Mouse (Mus musculus): ENCODE data around the gene Lrrc25. TPM values are rescaled to one million over a fixed set of nuclear protein-coding genes. Genes with fewer than 3 reads are reported as not detected.

Gene Lrrc25
- polyA plus RNA-seq, 1 experiment from 2014 or later, result 1.3 TPM

GRCm38 (mm10) chr8:70600473-70601270 is 15.3 kb upstream of the Lrrc25 start:
- ATAC-seq (ENCODE audit: insufficient number of reproducible peaks, insufficient read depth, low FRiP score, low read depth), result no peak
- H3K9ac ChIP-seq (ENCODE audit: low read length), result peak overlapping the region; percentile 34; the same call in 1 of the 2 replicates
- WGBS, result 25% methylated on average over 9 of the region's 10 CpGs

GRCm38 (mm10) chr8:70601271-70601649 is 14.7 kb upstream of the Lrrc25 start:
- peak overlapping the region; percentile 34; the same call in 1 of the 2 replicates for H3K9ac ChIP-seq (ENCODE audit: low read length)

More at GRCm38 (mm10) chr8:70600473-70601270, 15.3 kb upstream of the Lrrc25 start:
- H3K4me1 ChIP-seq (ENCODE audit: control insufficient read depth in 2 of 2, insufficient read depth in 2 of 2, low read length in 2 of 2), result peaks cover 17 to 43% of the 10 kb centered on the region in 2 experiments
- H3K27me3 ChIP-seq (ENCODE audit: control insufficient read depth, insufficient read depth, low read length), result no peaks in the 10 kb centered on the region
- peak overlapping the region; percentile 59 for H3K4me2 ChIP-seq (ENCODE audit: low read length)
- H3K27ac ChIP-seq (replicated peaks in 1 of 2; ENCODE audit: control insufficient read depth in 1 of 2, insufficient read depth in 1 of 2, low read depth in 2 of 2, low read length in 2 of 2), result peak overlapping the region in 1 of 2 experiments; percentile 69; a peak in 2 of 4 replicates
- peak overlapping the region in 1 of 2 experiments; percentile 16; a peak in 1 of 4 replicates for H3K4me3 ChIP-seq (ENCODE audit: control insufficient read depth in 1 of 2, insufficient read depth in 1 of 2, low read depth in 1 of 2, low read length in 2 of 2)
- peaks cover 37% of the 10 kb centered on the region for H3K36me3 ChIP-seq (ENCODE audit: control insufficient read depth, insufficient read depth, low read length)
- H3K9me3 ChIP-seq (ENCODE audit: control insufficient read depth, low read length), result no peaks in the 10 kb centered on the region

GRCm38 (mm10) chr8:70602139-70602811 is 13.7 kb upstream of the Lrrc25 start:
- Histone ChIP-seq H3K27ac (replicated peaks in 1 of 2; ENCODE audit: control insufficient read depth in 1 of 2, insufficient read depth in 1 of 2, low read depth in 2 of 2, low read length in 2 of 2) (no peak overlapping the region), H3K36me3 (ENCODE audit: control insufficient read depth, insufficient read depth, low read length) (peaks cover 21% of the 10 kb centered on the region), H3K9me3 (ENCODE audit: control insufficient read depth, low read length) (no peaks in the 10 kb centered on the region), H3K27me3 (ENCODE audit: control insufficient read depth, insufficient read depth, low read length) (no peaks in the 10 kb centered on the region), H3K9ac (ENCODE audit: low read length) (no peak overlapping the region), H3K4me1 (ENCODE audit: control insufficient read depth in 2 of 2, insufficient read depth in 2 of 2, low read length in 2 of 2) (peaks cover 16 to 41% of the 10 kb centered on the region in 2 experiments), H3K4me3 (ENCODE audit: control insufficient read depth in 1 of 2, insufficient read depth in 1 of 2, low read depth in 1 of 2, low read length in 2 of 2) (no peak overlapping the region), H3K4me2 (ENCODE audit: low read length) (no peak overlapping the region)
- WGBS, result 93% methylated on average over 13 of the region's 13 CpGs
- no peak for ATAC-seq (ENCODE audit: insufficient number of reproducible peaks, insufficient read depth, low FRiP score, low read depth)

More at GRCm38 (mm10) chr8:70601271-70601649, 14.7 kb upstream of the Lrrc25 start:
- Histone ChIP-seq H3K4me1 (ENCODE audit: control insufficient read depth in 2 of 2, insufficient read depth in 2 of 2, low read length in 2 of 2) (peaks cover 17 to 42% of the 10 kb centered on the region in 2 experiments), H3K4me3 (ENCODE audit: control insufficient read depth in 1 of 2, insufficient read depth in 1 of 2, low read depth in 1 of 2, low read length in 2 of 2) (peak overlapping the region in 1 of 2 experiments; percentile 16; a peak in 1 of 4 replicates), H3K36me3 (ENCODE audit: control insufficient read depth, insufficient read depth, low read length) (peaks cover 31% of the 10 kb centered on the region), H3K27ac (replicated peaks in 1 of 2; ENCODE audit: control insufficient read depth in 1 of 2, insufficient read depth in 1 of 2, low read depth in 2 of 2, low read length in 2 of 2) (peak overlapping the region in 1 of 2 experiments; percentile 69; a peak in 2 of 4 replicates), H3K9me3 (ENCODE audit: control insufficient read depth, low read length) (no peaks in the 10 kb centered on the region), H3K27me3 (ENCODE audit: control insufficient read depth, insufficient read depth, low read length) (no peaks in the 10 kb centered on the region), H3K4me2 (ENCODE audit: low read length) (peak overlapping the region; percentile 59)
- ATAC-seq (ENCODE audit: insufficient number of reproducible peaks, insufficient read depth, low FRiP score, low read depth), result 0 out of 2 replicates have a peak, but pooled peaks have one; percentile 4
- WGBS, result 2% methylated on average over 26 of the region's 26 CpGs

- peaks cover 21 to 35% of the 10 kb centered on the region in 2 experiments for H3K4me1 ChIP-seq (ENCODE audit: control insufficient read depth in 2 of 2, insufficient read depth in 2 of 2, low read length in 2 of 2)
- WGBS, result 85% methylated on average over 7 of the region's 7 CpGs
- ATAC-seq (ENCODE audit: insufficient number of reproducible peaks, insufficient read depth, low FRiP score, low read depth), result no peak
Measured at GRCm38 (mm10) chr8:70604558-70604957, 11.4 kb upstream of the Lrrc25 start.

GRCm38 (mm10) chr8:70605871-70606779 is 9.8 kb upstream of the Lrrc25 start:
- Histone ChIP-seq H3K36me3 (ENCODE audit: control insufficient read depth, insufficient read depth, low read length) (peaks cover 13% of the 10 kb centered on the region), H3K4me1 (ENCODE audit: control insufficient read depth in 2 of 2, insufficient read depth in 2 of 2, low read length in 2 of 2) (peaks cover 19 to 33% of the 10 kb centered on the region in 2 experiments), H3K9me3 (ENCODE audit: control insufficient read depth, low read length) (no peaks in the 10 kb centered on the region), H3K9ac (ENCODE audit: low read length) (no peak overlapping the region), H3K27ac (replicated peaks in 1 of 2; ENCODE audit: control insufficient read depth in 1 of 2, insufficient read depth in 1 of 2, low read depth in 2 of 2, low read length in 2 of 2) (no peak overlapping the region; a peak in 1 of 4 replicates), H3K4me3 (ENCODE audit: control insufficient read depth in 1 of 2, insufficient read depth in 1 of 2, low read depth in 1 of 2, low read length in 2 of 2) (no peak overlapping the region), H3K4me2 (ENCODE audit: low read length) (peak overlapping the region; percentile 99; the same call in 1 of the 2 replicates), H3K27me3 (ENCODE audit: control insufficient read depth, insufficient read depth, low read length) (no peaks in the 10 kb centered on the region)
- 86% methylated on average over 9 of the region's 9 CpGs for WGBS
- no peak for ATAC-seq (ENCODE audit: insufficient number of reproducible peaks, insufficient read depth, low FRiP score, low read depth)

More at GRCm38 (mm10) chr8:70604558-70604957, 11.4 kb upstream of the Lrrc25 start:
- Histone ChIP-seq H3K9ac (ENCODE audit: low read length) (no peak overlapping the region), H3K27ac (replicated peaks in 1 of 2; ENCODE audit: control insufficient read depth in 1 of 2, insufficient read depth in 1 of 2, low read depth in 2 of 2, low read length in 2 of 2) (no peak overlapping the region), H3K9me3 (ENCODE audit: control insufficient read depth, low read length) (no peaks in the 10 kb centered on the region), H3K27me3 (ENCODE audit: control insufficient read depth, insufficient read depth, low read length) (no peaks in the 10 kb centered on the region), H3K36me3 (ENCODE audit: control insufficient read depth, insufficient read depth, low read length) (peaks cover 17% of the 10 kb centered on the region), H3K4me3 (ENCODE audit: control insufficient read depth in 1 of 2, insufficient read depth in 1 of 2, low read depth in 1 of 2, low read length in 2 of 2) (no peak overlapping the region), H3K4me2 (ENCODE audit: low read length) (no peak overlapping the region)

GRCm38 (mm10) chr8:70606780-70607602 is 9.0 kb upstream of the Lrrc25 start:
- Histone ChIP-seq H3K27ac (replicated peaks in 1 of 2; ENCODE audit: control insufficient read depth in 1 of 2, insufficient read depth in 1 of 2, low read depth in 2 of 2, low read length in 2 of 2) (no peak overlapping the region; a peak in 1 of 4 replicates), H3K36me3 (ENCODE audit: control insufficient read depth, insufficient read depth, low read length) (peaks cover 9% of the 10 kb centered on the region), H3K4me2 (ENCODE audit: low read length) (peak overlapping the region; percentile 99), H3K4me3 (ENCODE audit: control insufficient read depth in 1 of 2, insufficient read depth in 1 of 2, low read depth in 1 of 2, low read length in 2 of 2) (peak overlapping the region; percentile 64 to 94), H3K9ac (ENCODE audit: low read length) (peak overlapping the region; percentile 82), H3K4me1 (ENCODE audit: control insufficient read depth in 2 of 2, insufficient read depth in 2 of 2, low read length in 2 of 2) (peaks cover 20 to 26% of the 10 kb centered on the region in 2 experiments; a peak in 3 of 4 replicates), H3K27me3 (ENCODE audit: control insufficient read depth, insufficient read depth, low read length) (no peaks in the 10 kb centered on the region), H3K9me3 (ENCODE audit: control insufficient read depth, low read length) (no peaks in the 10 kb centered on the region)
- ATAC-seq (ENCODE audit: insufficient number of reproducible peaks, insufficient read depth, low FRiP score, low read depth), result no peak
- 69% methylated on average over 18 of the region's 18 CpGs for WGBS

All from heart, embryonic 14.5 days (tissue).